Mouse (Mus musculus): Measurements from ENCODE around the gene Calb2. TPM values are rescaled to one million over a fixed set of nuclear protein-coding genes. Genes with fewer than 3 reads are reported as not detected.

Calb2 gene
- not detected in 4 replicates for total RNA-seq (2023; ENCODE audit: inconsistent age)

DNA sequence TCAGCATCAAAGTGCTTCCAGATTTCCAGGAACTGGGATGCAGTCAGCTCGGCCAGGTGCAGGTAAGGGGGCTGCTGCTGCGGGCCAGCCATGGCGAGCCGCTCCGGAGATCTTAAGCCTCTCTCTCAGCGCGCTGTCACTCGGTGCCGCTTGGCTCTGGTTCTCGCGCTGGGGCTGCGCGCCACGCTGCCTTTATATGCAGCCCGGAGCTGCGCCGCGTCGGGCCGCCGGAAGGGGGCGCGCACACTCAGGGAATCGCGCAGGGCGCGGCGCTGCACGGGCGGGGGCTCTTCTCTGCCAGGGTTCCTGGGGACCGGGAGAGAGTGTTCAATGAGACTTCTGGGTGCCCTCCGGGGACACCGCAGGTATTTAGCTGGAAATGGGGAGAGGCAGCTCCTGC, at the start of gene Calb2:
Gene Calb2 (minus strand): TSS at position 165 of the 400 bp plus-strand sequence.

DNA sequence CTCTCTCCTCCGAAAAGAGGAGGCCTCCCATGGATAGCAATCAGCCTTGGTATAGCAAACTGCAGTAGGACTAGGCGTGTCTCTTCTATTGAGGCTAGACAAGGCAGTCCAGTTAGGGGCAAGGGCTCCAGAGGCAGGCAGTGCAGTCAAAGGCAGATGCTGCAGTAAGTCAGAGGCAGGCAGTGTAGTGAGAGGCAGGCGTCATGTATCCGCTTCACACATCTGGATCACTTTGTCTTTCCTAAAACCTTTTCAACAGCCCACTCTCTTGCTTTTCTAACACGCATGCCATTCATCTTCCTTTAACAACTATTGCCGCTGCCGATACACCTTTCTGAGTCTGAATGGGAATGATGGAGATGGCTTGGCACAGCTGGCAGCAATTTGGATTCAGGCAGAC, 47.4 kb upstream of the Calb2 start, which contains the start of gene Cmtr2:
Gene Cmtr2 (plus strand): TSS at position 301 of the 400 bp plus-strand sequence.

DNA sequence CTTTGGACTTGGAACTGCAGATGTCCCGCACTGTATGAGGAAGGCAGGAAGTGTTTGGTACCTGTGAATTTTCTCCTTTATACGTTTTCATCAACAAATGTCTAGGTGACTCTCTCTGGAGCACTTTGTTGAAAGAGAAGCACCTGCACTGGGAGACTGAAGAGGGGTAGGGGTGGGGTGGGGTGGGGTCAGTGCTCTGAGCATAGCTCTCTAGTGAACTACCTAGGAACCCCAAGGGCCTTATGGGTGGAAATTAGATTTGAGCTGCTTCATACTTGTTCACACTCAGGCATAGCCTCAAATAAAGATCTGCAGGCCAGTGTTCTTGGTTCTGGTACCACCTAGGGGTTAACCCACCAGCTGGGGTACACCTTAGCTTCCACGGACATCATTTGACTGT, 65.4 kb downstream of the Calb2 start, which contains the start of gene Gm17720:
Gene Gm17720 (minus strand): TSS at position 101 of the 400 bp plus-strand sequence.

DNA sequence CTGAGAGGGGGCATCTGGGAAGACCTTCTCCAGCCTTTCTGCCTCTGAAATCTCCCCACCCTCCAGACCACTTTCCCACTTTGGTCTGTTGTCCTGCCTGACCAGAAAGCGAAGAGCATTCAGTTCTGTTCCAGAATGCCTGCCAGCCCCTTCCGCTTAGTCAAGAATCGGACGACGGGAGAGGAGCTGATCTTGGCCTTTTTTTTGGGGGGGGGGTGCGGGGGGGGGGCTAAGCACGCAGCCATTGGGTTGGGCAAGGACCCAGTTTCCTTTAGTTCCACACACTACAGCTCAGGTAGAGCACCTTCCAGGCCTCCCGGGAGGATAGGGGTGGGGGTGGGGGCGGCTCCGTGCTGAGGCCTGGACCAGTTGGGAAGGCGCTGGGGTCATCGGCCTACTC, 67.1 kb downstream of the Calb2 start, which contains the start of gene Gm21964:
Gene Gm21964 (plus strand): TSS at position 301 of the 400 bp plus-strand sequence.

Other genes starting within 250 kb of the Calb2 start
- not detected in 4 replicates for gene Marveld3, start 206.0 kb downstream of the Calb2 start, total RNA-seq (2023; ENCODE audit: inconsistent age)
- not detected in 4 replicates for gene Tat, start 177.8 kb downstream of the Calb2 start, total RNA-seq (2023; ENCODE audit: inconsistent age)
- gene Chst4, start 128.5 kb downstream of the Calb2 start, total RNA-seq (2023; ENCODE audit: inconsistent age) = not detected in 4 replicates
- 5.8 to 6.3 TPM (median 6.1 TPM) in 4 replicates for gene Zfp612, start 88.5 kb downstream of the Calb2 start, total RNA-seq (2023; ENCODE audit: inconsistent age)
- not detected in 4 replicates for gene Gm21964, start 67.0 kb downstream of the Calb2 start, total RNA-seq (2023; ENCODE audit: inconsistent age)
- not detected in 4 replicates for gene Gm17720, start 65.5 kb downstream of the Calb2 start, total RNA-seq (2023; ENCODE audit: inconsistent age)
- 13.5 to 16.0 TPM (median 15.3 TPM) in 4 replicates for gene Cmtr2, start 47.5 kb upstream of the Calb2 start, total RNA-seq (2023; ENCODE audit: inconsistent age)
- gene Hydin, start 98.8 kb upstream of the Calb2 start, total RNA-seq (2023; ENCODE audit: inconsistent age) = not detected in 4 replicates

All from B cell, adult (primary cell).